Mouse (Mus musculus) ES-Bruce4 (cell line): Measurements from ENCODE around the gene Col4a2. TPM values are rescaled to one million over a fixed set of nuclear protein-coding genes. Genes with fewer than 3 reads are reported as not detected.

Experiments used
- H3K27ac ChIP-seq: 2 replicates; pipeline ENCODE4 v1.5.1; 2012; ENCODE audit warnings: low read length, inconsistent platforms; ENCODE audit not compliant: insufficient read depth
- H3K27me3 ChIP-seq: 2 replicates; pipeline ENCODE4 v1.6.1; 2012; ENCODE audit warnings: mild to moderate bottlenecking, low read length, inconsistent platforms; ENCODE audit not compliant: control insufficient read depth, poor library complexity, insufficient read depth, severe bottlenecking
- H3K36me3 ChIP-seq: 2 replicates; pipeline ENCODE4 v1.6.1; 2012; ENCODE audit warnings: inconsistent platforms, mild to moderate bottlenecking, low read length, moderate library complexity; ENCODE audit not compliant: control insufficient read depth, poor library complexity, insufficient read depth, severe bottlenecking
- H3K4me1 ChIP-seq: one replicate; pipeline ENCODE4 v1.8.1; 2011; ENCODE audit warnings: low read length; ENCODE audit not compliant: control insufficient read depth, insufficient read depth
- H3K4me3 ChIP-seq: 2 replicates; pipeline ENCODE4 v1.5.1; 2011; ENCODE audit warnings: low read depth, mild to moderate bottlenecking, low read length
- H3K9ac ChIP-seq: 2 replicates; pipeline ENCODE4 v1.6.1; 2012; ENCODE audit warnings: low read depth, mild to moderate bottlenecking, inconsistent platforms; ENCODE audit not compliant: poor library complexity, severe bottlenecking
- H3K9me3 ChIP-seq: replicated peaks from 2 replicates; pipeline ENCODE4 v1.6.1; 2012; ENCODE audit warnings: mild to moderate bottlenecking, low read length, inconsistent platforms; ENCODE audit not compliant: control insufficient read depth, poor library complexity, insufficient read depth, severe bottlenecking
- CTCF ChIP-seq: IDR thresholded peaks from one replicate; pipeline ENCODE4 v1.8.1; 2011; ENCODE audit warnings: low read depth, low read length
- EP300 ChIP-seq: IDR thresholded peaks from 2 replicates; pipeline ENCODE4 v1.6.1; 2011; ENCODE audit warnings: low read depth, low read length; ENCODE audit not compliant: insufficient read depth
- POLR2A ChIP-seq: IDR thresholded peaks from one replicate; pipeline ENCODE4 v1.8.1; 2011; ENCODE audit warnings: low read length; ENCODE audit not compliant: insufficient read depth
- polyA plus RNA-seq: library from polyadenylated mRNA; stranded (reverse); fragments of >200 nt; gene quantifications from 2 replicates; pipeline ENCODE4 v1.2.4, GENCODE M21; 2011; ENCODE audit warnings: low read depth; ENCODE audit not compliant: missing spikeins, insufficient read depth, insufficient read length

Col4a2 gene
- polyA plus RNA-seq, 1 experiment = 30.3 TPM

DNA sequence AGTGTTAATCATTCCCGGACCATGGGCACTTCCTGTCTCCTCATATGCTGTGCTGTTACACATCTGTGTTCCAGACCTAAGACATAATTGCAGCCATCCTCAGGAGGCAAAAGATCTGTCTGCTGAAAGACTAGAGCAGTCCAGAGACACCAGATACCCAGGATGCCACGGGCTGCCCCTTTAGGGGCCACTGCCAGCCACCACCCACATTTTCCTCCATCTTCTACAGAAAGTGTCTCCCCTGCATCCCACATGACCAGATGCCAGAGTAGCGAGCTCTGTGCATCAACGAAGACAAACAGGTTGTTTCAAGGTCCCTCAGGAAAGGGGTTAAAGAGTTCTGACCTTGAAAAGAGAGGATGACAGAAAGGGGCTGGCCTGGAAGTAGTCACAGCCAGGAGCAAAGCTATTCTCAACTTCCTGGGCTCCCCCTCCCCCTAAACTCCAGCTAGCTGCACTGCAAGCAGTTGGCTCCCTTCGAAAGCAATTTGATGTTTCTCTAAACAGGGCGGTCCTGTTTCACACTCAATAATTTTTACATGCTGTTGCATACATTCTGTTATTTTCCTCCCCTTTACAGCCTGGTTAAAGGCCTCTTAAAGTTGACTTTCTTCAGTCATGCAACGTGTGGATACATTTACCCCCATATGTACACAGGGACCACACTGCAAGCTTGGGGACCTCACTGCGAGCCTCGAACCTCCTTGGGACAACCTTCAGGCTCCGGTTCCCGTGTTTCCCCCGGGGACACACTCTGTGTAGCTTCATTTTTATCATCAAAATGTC is 13.9 kb upstream of the Col4a2 start:
- Histone ChIP-seq H3K27me3 (no peaks in the 10 kb centered on the region), H3K9me3 (no peaks in the 10 kb centered on the region), H3K9ac (no peak overlapping the region), H3K4me3 (no peak overlapping the region), H3K36me3 (no peaks in the 10 kb centered on the region), H3K4me1 (no peaks in the 10 kb centered on the region), H3K27ac (no peak overlapping the region)
- TF ChIP-seq POLR2A = no peak
- no peak for TF ChIP-seq CTCF
- TF ChIP-seq EP300 = no peak

DNA sequence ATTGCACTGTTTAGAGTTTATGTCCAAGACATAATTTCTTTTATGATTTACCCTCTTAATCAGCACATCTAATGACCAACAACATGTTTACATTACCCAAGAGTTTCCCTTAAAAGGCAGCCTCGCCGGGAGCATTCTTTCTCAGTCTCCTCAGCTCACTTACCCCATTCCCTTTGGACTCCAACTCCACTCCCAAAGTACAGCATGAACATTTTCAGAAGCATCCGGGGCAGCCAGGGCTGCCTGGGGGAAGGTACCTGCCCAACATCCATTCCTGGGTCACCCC is 13.3 kb upstream of the Col4a2 start:
- H3K27ac ChIP-seq = no peak overlapping the region
- no peaks in the 10 kb centered on the region for H3K9me3 ChIP-seq
- H3K27me3 ChIP-seq = no peaks in the 10 kb centered on the region
- no peaks in the 10 kb centered on the region for H3K4me1 ChIP-seq
- no peak overlapping the region for H3K9ac ChIP-seq
- TF ChIP-seq EP300 (no peak), POLR2A (no peak), CTCF (no peak)
- H3K36me3 ChIP-seq = no peaks in the 10 kb centered on the region
- H3K4me3 ChIP-seq = no peak overlapping the region

GRCm38 (mm10) chr8:11300436-11300835 is 12.2 kb upstream of the Col4a2 start:
- Histone ChIP-seq H3K9me3 (no peaks in the 10 kb centered on the region), H3K27me3 (no peaks in the 10 kb centered on the region), H3K4me3 (no peak overlapping the region), H3K9ac (no peak overlapping the region), H3K36me3 (no peaks in the 10 kb centered on the region), H3K4me1 (no peaks in the 10 kb centered on the region), H3K27ac (no peak overlapping the region)
- TF ChIP-seq POLR2A (no peak), CTCF (no peak), EP300 (no peak)

- Histone ChIP-seq H3K4me1 (no peaks in the 10 kb centered on the region), H3K4me3 (no peak overlapping the region), H3K9ac (no peak overlapping the region), H3K27me3 (no peaks in the 10 kb centered on the region), H3K27ac (no peak overlapping the region), H3K36me3 (no peaks in the 10 kb centered on the region), H3K9me3 (no peaks in the 10 kb centered on the region)
- TF ChIP-seq CTCF (no peak), EP300 (no peak), POLR2A (no peak)
These were observed 8.5 kb upstream of the Col4a2 start for GRCm38 (mm10) chr8:11304027-11304601.

DNA sequence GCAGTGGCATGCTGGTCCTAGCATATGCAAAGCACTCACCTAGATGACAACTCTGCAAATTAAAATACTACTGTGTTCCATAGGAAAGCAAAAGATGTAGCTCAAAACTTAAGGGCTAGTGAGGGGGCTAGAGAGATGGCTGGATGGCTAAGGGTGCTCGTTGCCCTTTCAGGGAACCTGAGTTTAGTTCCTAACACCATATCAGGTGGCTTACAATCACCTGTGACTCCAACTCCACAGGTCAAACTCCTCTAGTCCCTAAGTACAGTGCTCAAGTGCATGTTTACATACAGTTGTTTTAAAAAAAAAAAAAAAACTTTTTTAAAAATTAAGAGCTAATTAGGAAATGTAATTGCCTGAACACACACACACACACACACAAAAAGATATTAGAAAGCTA is 7.1 kb upstream of the Col4a2 start:
- no peak overlapping the region for H3K4me3 ChIP-seq
- H3K9ac ChIP-seq = no peak overlapping the region
- no peak for TF ChIP-seq EP300
- TF ChIP-seq CTCF = no peak
- TF ChIP-seq POLR2A = no peak
- H3K4me1 ChIP-seq = no peaks in the 10 kb centered on the region
- H3K9me3 ChIP-seq = no peaks in the 10 kb centered on the region
- H3K27ac ChIP-seq = no peak overlapping the region
- no peaks in the 10 kb centered on the region for H3K36me3 ChIP-seq
- H3K27me3 ChIP-seq = no peaks in the 10 kb centered on the region; the same call in 1 of the 2 replicates

- no peaks in the 10 kb centered on the region for H3K4me1 ChIP-seq
- no peaks in the 10 kb centered on the region for H3K9me3 ChIP-seq
- no peak for TF ChIP-seq CTCF
- no peak for TF ChIP-seq POLR2A
- no peak for TF ChIP-seq EP300
- H3K36me3 ChIP-seq = no peaks in the 10 kb centered on the region
- no peak overlapping the region for H3K4me3 ChIP-seq
- no peaks in the 10 kb centered on the region; the same call in 1 of the 2 replicates for H3K27me3 ChIP-seq
- no peak overlapping the region for H3K27ac ChIP-seq
- H3K9ac ChIP-seq = no peak overlapping the region
These were observed 5.2 kb upstream of the Col4a2 start for GRCm38 (mm10) chr8:11307451-11307850.
